Mouse (Mus musculus): ENCODE measurements around the gene 1700113H08Rik.

GRCm38 (mm10) chr10:87101265-87101950, 43.6 kb downstream of the 1700113H08Rik start:
- TF ChIP-seq ZNF384 (IDR thresholded peaks at IDR 0.05; ENCODE audit: low read depth, low read length) (no peak), HCFC1 (IDR thresholded peaks at IDR 0.05; ENCODE audit: borderline replicate concordance, insufficient read depth, low read length) (no peak), MAFK (IDR thresholded peaks at IDR 0.05; ENCODE audit: insufficient read depth, low read depth, low read length) (no peak)

All from ES-E14 (cell line).